Mouse (Mus musculus) ES-Bruce4 (cell line): ENCODE measurements around the gene Rfxank. TPM values are rescaled to one million over a fixed set of nuclear protein-coding genes. Genes with fewer than 3 reads are reported as not detected.

ENCODE experiments used
- H3K27ac ChIP-seq: 2 replicates; pipeline ENCODE4 v1.5.1; 2012; ENCODE audit warnings: low read length, inconsistent platforms; ENCODE audit not compliant: insufficient read depth
- H3K27me3 ChIP-seq: 2 replicates; pipeline ENCODE4 v1.6.1; 2012; ENCODE audit warnings: mild to moderate bottlenecking, low read length, inconsistent platforms; ENCODE audit not compliant: control insufficient read depth, poor library complexity, insufficient read depth, severe bottlenecking
- H3K36me3 ChIP-seq: 2 replicates; pipeline ENCODE4 v1.6.1; 2012; ENCODE audit warnings: inconsistent platforms, mild to moderate bottlenecking, low read length, moderate library complexity; ENCODE audit not compliant: control insufficient read depth, poor library complexity, insufficient read depth, severe bottlenecking
- H3K4me1 ChIP-seq: one replicate; pipeline ENCODE4 v1.8.1; 2011; ENCODE audit warnings: low read length; ENCODE audit not compliant: control insufficient read depth, insufficient read depth
- H3K4me3 ChIP-seq: 2 replicates; pipeline ENCODE4 v1.5.1; 2011; ENCODE audit warnings: low read depth, mild to moderate bottlenecking, low read length
- H3K9ac ChIP-seq: 2 replicates; pipeline ENCODE4 v1.6.1; 2012; ENCODE audit warnings: low read depth, mild to moderate bottlenecking, inconsistent platforms; ENCODE audit not compliant: poor library complexity, severe bottlenecking
- H3K9me3 ChIP-seq: replicated peaks from 2 replicates; pipeline ENCODE4 v1.6.1; 2012; ENCODE audit warnings: mild to moderate bottlenecking, low read length, inconsistent platforms; ENCODE audit not compliant: control insufficient read depth, poor library complexity, insufficient read depth, severe bottlenecking
- CTCF ChIP-seq: IDR thresholded peaks from one replicate; pipeline ENCODE4 v1.8.1; 2011; ENCODE audit warnings: low read depth, low read length
- EP300 ChIP-seq: IDR thresholded peaks from 2 replicates; pipeline ENCODE4 v1.6.1; 2011; ENCODE audit warnings: low read depth, low read length; ENCODE audit not compliant: insufficient read depth
- POLR2A ChIP-seq: IDR thresholded peaks from one replicate; pipeline ENCODE4 v1.8.1; 2011; ENCODE audit warnings: low read length; ENCODE audit not compliant: insufficient read depth
- polyA plus RNA-seq: library from polyadenylated mRNA; stranded (reverse); fragments of >200 nt; gene quantifications from 2 replicates; pipeline ENCODE4 v1.2.4, GENCODE M21; 2011; ENCODE audit warnings: low read depth; ENCODE audit not compliant: missing spikeins, insufficient read depth, insufficient read length

Rfxank gene
- polyA plus RNA-seq, 1 experiment = 8.2 TPM

DNA sequence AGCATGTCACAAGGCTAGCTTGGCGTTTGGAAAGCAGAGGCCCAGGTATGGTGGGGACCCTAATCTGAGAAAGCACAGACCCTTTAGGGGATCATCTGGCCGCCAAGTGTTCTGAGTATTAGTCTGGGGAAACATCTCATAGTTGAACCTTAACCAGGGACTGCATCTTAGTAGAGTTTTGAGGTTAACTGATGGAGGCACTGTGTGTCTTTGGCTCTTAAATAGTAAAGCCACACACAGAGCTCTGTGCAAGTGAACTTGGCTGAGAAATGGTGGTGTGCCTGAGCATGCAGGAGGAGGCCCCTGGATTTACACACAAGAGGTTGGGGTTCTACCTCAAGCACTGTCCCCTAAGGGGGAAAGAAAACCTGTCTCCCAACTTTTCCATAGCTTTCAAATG lies 39.3 kb upstream of the Rfxank start:
- Histone ChIP-seq H3K27ac (no peak overlapping the region), H3K4me3 (no peak overlapping the region), H3K9me3 (no peaks in the 10 kb centered on the region), H3K36me3 (peaks cover 2% of the 10 kb centered on the region), H3K27me3 (no peaks in the 10 kb centered on the region), H3K4me1 (peaks cover 3% of the 10 kb centered on the region), H3K9ac (no peak overlapping the region)
- TF ChIP-seq CTCF (no peak), EP300 (no peak), POLR2A (no peak)

DNA sequence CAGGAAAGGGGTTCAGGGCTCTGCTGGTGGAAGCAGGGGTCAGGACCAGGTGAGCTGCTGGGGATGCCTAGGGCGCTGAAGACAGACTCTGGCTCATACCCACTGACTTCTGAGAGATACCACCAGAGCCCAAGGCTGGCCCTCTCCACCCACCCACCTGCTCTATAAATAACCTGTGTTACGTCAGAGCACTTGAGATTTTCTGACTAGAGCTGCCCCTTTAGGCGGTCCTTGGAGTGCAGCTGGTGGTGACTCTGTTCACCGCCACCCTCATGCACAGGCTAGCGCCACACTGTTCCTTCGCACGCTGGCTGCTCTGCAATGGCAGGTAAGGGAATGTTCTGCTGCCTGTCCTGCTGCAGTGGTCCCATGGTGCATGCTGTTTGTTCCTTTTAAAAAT lies 35.1 kb upstream of the Rfxank start:
- no peak for TF ChIP-seq POLR2A
- no peak for TF ChIP-seq EP300
- no peak for TF ChIP-seq CTCF
- H3K9ac ChIP-seq = no peak overlapping the region
- peaks cover 2% of the 10 kb centered on the region for H3K36me3 ChIP-seq
- H3K9me3 ChIP-seq = no peaks in the 10 kb centered on the region
- no peak overlapping the region for H3K4me3 ChIP-seq
- peaks cover 2% of the 10 kb centered on the region for H3K4me1 ChIP-seq
- H3K27ac ChIP-seq = no peak overlapping the region
- no peaks in the 10 kb centered on the region for H3K27me3 ChIP-seq

DNA sequence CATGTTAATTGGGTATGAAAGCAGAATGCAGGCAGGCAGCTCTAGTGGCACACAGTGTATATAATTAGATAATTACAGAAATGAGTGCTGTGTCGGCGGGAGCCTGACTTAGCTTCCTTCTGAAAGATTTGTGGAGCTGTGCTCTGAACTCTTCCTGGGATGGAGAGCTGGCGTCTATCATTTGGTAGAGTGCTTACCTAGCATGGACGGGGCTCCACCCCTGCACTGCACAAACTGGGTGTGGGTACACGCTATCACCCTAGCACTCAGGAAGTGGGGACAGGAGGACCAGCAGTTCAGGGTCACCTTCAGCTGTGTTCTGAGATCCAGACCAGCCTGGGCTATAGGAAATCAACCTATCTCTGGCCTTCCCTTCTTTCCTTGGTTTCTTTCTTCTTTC lies 34.4 kb upstream of the Rfxank start:
- no peak overlapping the region for H3K27ac ChIP-seq

DNA sequence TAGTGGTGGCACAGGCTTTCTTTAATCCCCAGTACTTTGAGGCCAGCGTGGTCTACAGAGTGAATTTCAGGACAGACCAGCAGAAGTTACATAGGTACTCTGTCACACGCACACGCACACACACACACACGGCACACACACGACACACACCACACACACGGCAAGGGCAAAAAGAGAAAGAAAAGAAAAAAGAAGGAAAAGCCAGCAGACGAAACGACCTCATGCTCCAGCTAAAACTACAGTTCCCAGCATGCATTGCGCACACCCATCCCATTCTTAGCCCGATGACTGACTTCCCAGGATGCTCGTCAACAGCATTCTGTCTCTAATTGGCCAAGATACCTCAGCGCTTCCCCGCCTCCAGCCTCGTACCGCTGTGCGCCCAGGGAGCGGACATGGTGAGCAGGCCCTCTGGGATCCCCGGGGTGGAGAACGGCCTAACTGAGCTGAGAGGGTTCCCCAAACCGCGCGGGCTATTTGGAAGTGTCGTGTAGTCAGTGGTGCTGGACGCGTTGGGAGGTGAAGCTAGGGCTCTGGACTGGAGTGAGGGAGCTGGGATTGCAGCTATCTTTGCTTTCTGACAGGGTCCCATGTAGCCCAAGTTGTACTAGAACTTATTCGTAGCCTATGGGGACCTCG lies 33.2 kb upstream of the Rfxank start, which contains the start of gene Tmem161a:
Gene Tmem161a, plus strand, starts transcription at position 314 of the 639 bp plus-strand sequence.
- peak within 1 kb of the TSS; percentile 60 for H3K9ac ChIP-seq
- peaks cover 2% of the 10 kb centered on the region for H3K4me1 ChIP-seq
- no peaks in the 10 kb centered on the region for H3K9me3 ChIP-seq
- H3K36me3 ChIP-seq = no peaks in the 10 kb centered on the region; the same call in 1 of the 2 replicates
- H3K27me3 ChIP-seq = no peaks in the 10 kb centered on the region
- no peak for TF ChIP-seq EP300
- TF ChIP-seq CTCF = no peak
- TF ChIP-seq POLR2A = peak; percentile 73
- no peak within 1 kb of the TSS for H3K27ac ChIP-seq
- peak within 1 kb of the TSS; percentile 84 for H3K4me3 ChIP-seq

More for the DNA sequence above, 34.4 kb upstream of the Rfxank start:
- Histone ChIP-seq H3K4me3 (no peak overlapping the region), H3K9ac (no peak overlapping the region), H3K9me3 (no peaks in the 10 kb centered on the region), H3K36me3 (peaks cover 2% of the 10 kb centered on the region), H3K4me1 (peaks cover 2% of the 10 kb centered on the region), H3K27me3 (no peaks in the 10 kb centered on the region)
- TF ChIP-seq EP300 = no peak
- TF ChIP-seq POLR2A = no peak
- no peak for TF ChIP-seq CTCF

DNA sequence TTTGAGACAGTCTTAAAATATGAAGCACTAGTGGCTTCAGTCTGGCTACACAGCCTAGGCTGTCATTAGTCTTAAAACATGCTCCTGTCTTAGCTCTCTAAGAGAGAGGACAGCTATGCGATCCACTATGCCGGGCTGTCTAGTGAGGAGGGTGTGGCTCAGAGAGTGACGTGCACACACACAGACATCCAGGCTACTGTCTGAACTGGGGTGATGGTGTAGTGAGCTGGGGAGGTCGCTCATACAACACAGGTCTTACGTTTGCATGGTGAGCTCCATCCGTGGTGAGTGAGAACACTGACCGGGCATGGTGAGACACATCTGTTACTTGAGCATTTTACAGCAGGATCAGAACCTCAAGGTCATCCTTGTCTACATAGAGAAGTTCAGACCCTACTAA lies 32.3 kb upstream of the Rfxank start:
- peaks cover 2% of the 10 kb centered on the region for H3K4me1 ChIP-seq
- no peak overlapping the region for H3K4me3 ChIP-seq
- H3K9ac ChIP-seq = peak overlapping the region; percentile 11; the same call in 1 of the 2 replicates
- H3K9me3 ChIP-seq = no peaks in the 10 kb centered on the region
- H3K36me3 ChIP-seq = no peaks in the 10 kb centered on the region
- H3K27ac ChIP-seq = no peak overlapping the region
- TF ChIP-seq EP300 (no peak), CTCF (no peak), POLR2A (no peak)
- no peaks in the 10 kb centered on the region for H3K27me3 ChIP-seq

DNA sequence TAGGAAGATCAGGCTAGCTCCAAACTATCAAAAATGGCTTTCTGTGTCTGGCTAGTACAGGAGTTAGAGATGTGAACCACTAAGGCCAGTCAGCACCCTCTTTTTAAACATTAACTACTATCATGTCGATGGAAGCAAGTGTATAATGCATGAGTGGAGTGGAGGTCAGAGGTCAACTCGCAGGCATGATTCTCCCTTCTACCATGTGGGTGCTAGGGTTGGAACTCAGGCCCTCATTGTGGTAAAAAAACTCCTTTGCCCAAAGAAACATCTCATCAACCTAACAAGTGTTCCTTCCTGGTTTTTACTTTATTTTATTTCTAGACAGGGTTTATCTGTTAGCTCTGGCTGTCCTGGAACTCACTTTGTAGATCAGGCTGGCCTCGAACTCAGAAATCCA lies 31.8 kb upstream of the Rfxank start:
- no peak overlapping the region for H3K27ac ChIP-seq

More for the DNA sequence above, 31.8 kb upstream of the Rfxank start:
- Histone ChIP-seq H3K4me1 (peaks cover 2% of the 10 kb centered on the region), H3K4me3 (no peak overlapping the region), H3K27me3 (no peaks in the 10 kb centered on the region), H3K36me3 (no peaks in the 10 kb centered on the region), H3K9me3 (no peaks in the 10 kb centered on the region), H3K9ac (no peak overlapping the region)
- TF ChIP-seq POLR2A = no peak
- TF ChIP-seq CTCF = no peak
- TF ChIP-seq EP300 = no peak
